In the genomic region with DNA sequence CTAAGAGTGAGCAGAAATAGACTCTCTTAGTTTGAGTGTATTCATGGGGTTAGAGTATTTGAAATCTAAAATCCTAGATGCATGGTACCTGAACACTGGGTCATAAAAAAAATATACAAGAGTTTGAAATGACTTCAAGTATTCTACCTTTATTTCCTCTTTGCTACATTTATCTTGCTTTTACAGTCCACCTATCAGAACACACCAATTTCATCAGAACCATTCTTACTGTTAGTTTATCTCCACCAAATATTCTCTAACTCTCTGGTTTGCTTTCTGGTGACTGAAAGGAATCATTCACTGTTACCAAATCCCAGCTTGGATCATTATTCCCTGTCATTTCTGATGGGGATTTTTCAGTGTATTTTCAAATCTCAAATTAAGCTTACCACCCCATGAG, we compare ENCODE assay signal across 10 mouse cellular contexts. TPM values are rescaled to one million over a fixed set of nuclear protein-coding genes. Genes with fewer than 3 reads are reported as not detected.
DNase-seq lines count a peak whose midpoint lies in the region; ATAC-seq and TF ChIP-seq lines count a peak whose summit lies in the region.
"Had no signal": no experiment of that assay in that cellular context is flagged by ENCODE, and none has a peak within 500 bp of the region (broad histone marks: within the 10 kb centered on the region; RNA-seq: fewer than 3 reads in every experiment).

No protein-coding gene starts in this region.

- no peak for DNase-seq in heart, postnatal 25 days (ENCODE audit: low spot score)
- no peak for DNase-seq in hindbrain, embryonic 14.5 days (ENCODE audit: low spot score)
- no peak for DNase-seq in urinary bladder, postnatal 14 days (ENCODE audit: low spot score)
- no peak for DNase-seq in urinary bladder, adult 2 months (ENCODE audit: low spot score)

- H3K4me3 ChIP-seq in heart, embryonic 14.5 days (ENCODE audit: control insufficient read depth in 1 of 2, insufficient read depth in 1 of 2, low read depth in 1 of 2, low read length in 2 of 2): peak overlapping the region in 1 of 2 experiments; percentile 91; a peak in 2 of 4 replicates
- H3K4me3 ChIP-seq in bone marrow macrophage, adult 2 months (ENCODE audit: insufficient read depth, low read length): peak overlapping the region; percentile 82
- peak overlapping the region; percentile 88 for H3K4me3 ChIP-seq in hindbrain, embryonic 14.5 days (replicated peaks; ENCODE audit: low read length)
- peak overlapping the region; percentile 73 for H3K4me3 ChIP-seq in midbrain, embryonic 12.5 days

- TF ChIP-seq CTCF in bone marrow macrophage, adult 2 months (IDR thresholded peaks at IDR 0.05; ENCODE audit: low read depth, low read length): no peak

- ATAC-seq in heart, embryonic 14.5 days (ENCODE audit: insufficient number of reproducible peaks, insufficient read depth, low FRiP score, low read depth): no peak
- no peak for ATAC-seq in hindbrain, embryonic 14.5 days (ENCODE audit: low FRiP score)
- ATAC-seq in midbrain, embryonic 12.5 days (ENCODE audit: low FRiP score, low read depth): no peak
- ATAC-seq in cerebellum, adult (ENCODE audit: insufficient number of reproducible peaks, low FRiP score, low TSS enrichment): no peak

- H3K9me3 ChIP-seq in heart, embryonic 14.5 days (ENCODE audit: control insufficient read depth, low read length): no peaks in the 10 kb centered on the region
- no peaks in the 10 kb centered on the region for H3K9me3 ChIP-seq in hindbrain, embryonic 14.5 days (ENCODE audit: control insufficient read depth, low read length)
- H3K9me3 ChIP-seq in midbrain, embryonic 12.5 days: no peaks in the 10 kb centered on the region

- no peak overlapping the region for H3K27ac ChIP-seq in heart, embryonic 14.5 days (replicated peaks in 1 of 2; ENCODE audit: control insufficient read depth in 1 of 2, insufficient read depth in 1 of 2, low read depth in 2 of 2, low read length in 2 of 2)
- no peak overlapping the region for H3K27ac ChIP-seq in bone marrow macrophage, adult 2 months (ENCODE audit: insufficient read depth, low read depth, low read length)
- H3K27ac ChIP-seq in hindbrain, embryonic 14.5 days: no peak overlapping the region
- no peak overlapping the region for H3K27ac ChIP-seq in midbrain, embryonic 12.5 days (replicated peaks)

- H3K27me3 ChIP-seq in heart, embryonic 14.5 days (ENCODE audit: control insufficient read depth, insufficient read depth, low read length): no peaks in the 10 kb centered on the region
- H3K27me3 ChIP-seq in hindbrain, embryonic 14.5 days (ENCODE audit: control insufficient read depth, insufficient read depth, low read length): no peaks in the 10 kb centered on the region
- no peaks in the 10 kb centered on the region for H3K27me3 ChIP-seq in midbrain, embryonic 12.5 days

- peaks cover 3 to 18% of the 10 kb centered on the region in 2 experiments; a peak in 3 of 4 replicates for H3K4me1 ChIP-seq in heart, embryonic 14.5 days (ENCODE audit: control insufficient read depth in 2 of 2, insufficient read depth in 2 of 2, low read length in 2 of 2)
- H3K4me1 ChIP-seq in bone marrow macrophage, adult 2 months (ENCODE audit: control insufficient read depth, insufficient read depth, low read length): peaks cover 12% of the 10 kb centered on the region
- H3K4me1 ChIP-seq in hindbrain, embryonic 14.5 days (replicated peaks; ENCODE audit: control insufficient read depth, insufficient read depth, low read length): peaks cover 19% of the 10 kb centered on the region
- peaks cover 15% of the 10 kb centered on the region for H3K4me1 ChIP-seq in midbrain, embryonic 12.5 days

- H3K9ac ChIP-seq in heart, embryonic 14.5 days (ENCODE audit: low read length): peak overlapping the region; percentile 84
- H3K9ac ChIP-seq in hindbrain, embryonic 14.5 days: peak overlapping the region; percentile 83
- 0 out of 2 replicates have a peak overlapping the region, but pooled peaks have one; percentile 60 for H3K9ac ChIP-seq in midbrain, embryonic 12.5 days (replicated peaks)

- peak overlapping the region; percentile 87 for H3K4me2 ChIP-seq in heart, embryonic 14.5 days (ENCODE audit: low read length)
- H3K4me2 ChIP-seq in hindbrain, embryonic 14.5 days (replicated peaks): peak overlapping the region; percentile 89
- peak overlapping the region; percentile 79 for H3K4me2 ChIP-seq in midbrain, embryonic 12.5 days (replicated peaks)

- H3K36me3 ChIP-seq in heart, embryonic 14.5 days (ENCODE audit: control insufficient read depth, insufficient read depth, low read length): no peaks in the 10 kb centered on the region
- peaks cover 6% of the 10 kb centered on the region for H3K36me3 ChIP-seq in hindbrain, embryonic 14.5 days (replicated peaks; ENCODE audit: control insufficient read depth, insufficient read depth)
- H3K36me3 ChIP-seq in midbrain, embryonic 12.5 days: 0 out of 2 replicates have a peak, but pooled peaks cover under 1% of the 10 kb centered on the region

- TF ChIP-seq POLR2A in bone marrow macrophage, adult 2 months (IDR thresholded peaks at IDR 0.05; ENCODE audit: borderline replicate concordance, low read depth, low read length): no peak

- intact Hi-C loops in heart, postnatal 25 days (cut with DNase I): loop anchor here (5.0 kb wide), 1 partner anchor 55 kb away; a partner anchor contains a TSS

RNA-seq across cellular contexts. Expression of a gene that starts 0.8 kb away (rescaled TPM):
- polyA plus RNA-seq in heart, embryonic 14.5 days (2014; fragmentation: Nextera tagmentation; extraction: Ambion mirVana): 9.2 and 10.0 TPM in 2 replicates
- 1 to 10 TPM; 4.8 to 6.5 TPM for total RNA-seq in heart, postnatal 25 days (2021)
- polyA plus RNA-seq in bone marrow macrophage, adult 2 months (2012; ENCODE audit: insufficient read depth, insufficient read length, missing spikeins): 8.8 and 11.0 TPM in 2 replicates
- 14.8 and 15.9 TPM in 2 replicates for polyA plus RNA-seq in hindbrain, embryonic 14.5 days (2014; fragmentation: Nextera tagmentation; extraction: Ambion mirVana)
- 15.6 and 15.8 TPM in 2 replicates for polyA plus RNA-seq in midbrain, embryonic 12.5 days (2016; fragmentation: Nextera tagmentation; extraction: Ambion mirVana)
- 10.3 and 10.9 TPM in 2 replicates for polyA plus RNA-seq in urinary bladder, adult 2 months (2012; rRNA removed)

RNA-seq across cellular contexts. Expression of a gene that starts 1.3 kb away (rescaled TPM):
- polyA plus RNA-seq in heart, embryonic 14.5 days (2014; fragmentation: Nextera tagmentation; extraction: Ambion mirVana): 9.9 and 12.0 TPM in 2 replicates
- total RNA-seq in heart, postnatal 25 days (2021): 1 to 10 TPM; 8.8 to 10.0 TPM
- 22.3 and 24.4 TPM in 2 replicates for polyA plus RNA-seq in bone marrow macrophage, adult 2 months (2012; ENCODE audit: insufficient read depth, insufficient read length, missing spikeins)
- polyA plus RNA-seq in hindbrain, embryonic 14.5 days (2014; fragmentation: Nextera tagmentation; extraction: Ambion mirVana): 18.3 and 25.2 TPM in 2 replicates
- polyA plus RNA-seq in midbrain, embryonic 12.5 days (2016; fragmentation: Nextera tagmentation; extraction: Ambion mirVana): 21.0 and 24.8 TPM in 2 replicates
- polyA plus RNA-seq in urinary bladder, adult 2 months (2012; rRNA removed): 13.8 and 13.9 TPM in 2 replicates

RNA-seq across cellular contexts. Expression of a gene that starts 25.8 kb away (rescaled TPM):
- 2.9 and 3.5 TPM in 2 replicates for polyA plus RNA-seq in heart, embryonic 14.5 days (2014; fragmentation: Nextera tagmentation; extraction: Ambion mirVana)
- 1 to 10 TPM; 1.4 to 1.6 TPM for total RNA-seq in heart, postnatal 25 days (2021)
- 6.4 and 7.0 TPM in 2 replicates for polyA plus RNA-seq in bone marrow macrophage, adult 2 months (2012; ENCODE audit: insufficient read depth, insufficient read length, missing spikeins)
- 1.7 and 3.5 TPM in 2 replicates for polyA plus RNA-seq in hindbrain, embryonic 14.5 days (2014; fragmentation: Nextera tagmentation; extraction: Ambion mirVana)
- 4.3 and 4.9 TPM in 2 replicates for polyA plus RNA-seq in midbrain, embryonic 12.5 days (2016; fragmentation: Nextera tagmentation; extraction: Ambion mirVana)
- polyA plus RNA-seq in urinary bladder, adult 2 months (2012; rRNA removed): 4.6 and 6.6 TPM in 2 replicates

RNA-seq across cellular contexts. Expression of a gene that starts 53.5 kb away (rescaled TPM):
- polyA plus RNA-seq in heart, embryonic 14.5 days (2014; fragmentation: Nextera tagmentation; extraction: Ambion mirVana): 17.1 and 20.1 TPM in 2 replicates
- total RNA-seq in heart, postnatal 25 days (2021): 10 to 100 TPM; 11.5 to 12.9 TPM
- polyA plus RNA-seq in bone marrow macrophage, adult 2 months (2012; ENCODE audit: insufficient read depth, insufficient read length, missing spikeins): 24.3 and 26.0 TPM in 2 replicates
- 23.2 and 25.0 TPM in 2 replicates for polyA plus RNA-seq in hindbrain, embryonic 14.5 days (2014; fragmentation: Nextera tagmentation; extraction: Ambion mirVana)
- polyA plus RNA-seq in midbrain, embryonic 12.5 days (2016; fragmentation: Nextera tagmentation; extraction: Ambion mirVana): 36.4 and 39.4 TPM in 2 replicates
- 16.5 and 17.5 TPM in 2 replicates for polyA plus RNA-seq in urinary bladder, adult 2 months (2012; rRNA removed)

RNA-seq across cellular contexts. Expression of a gene that starts 53.8 kb away (rescaled TPM):
- polyA plus RNA-seq in heart, embryonic 14.5 days (2014; fragmentation: Nextera tagmentation; extraction: Ambion mirVana): not detected in 2 replicates
- not detected for total RNA-seq in heart, postnatal 25 days (2021)
- not detected in 2 replicates for polyA plus RNA-seq in bone marrow macrophage, adult 2 months (2012; ENCODE audit: insufficient read depth, insufficient read length, missing spikeins)
- not detected in 2 replicates for polyA plus RNA-seq in hindbrain, embryonic 14.5 days (2014; fragmentation: Nextera tagmentation; extraction: Ambion mirVana)
- 0.14 TPM in 1 of 2 replicates, not detected in the other for polyA plus RNA-seq in midbrain, embryonic 12.5 days (2016; fragmentation: Nextera tagmentation; extraction: Ambion mirVana)
- not detected in 2 replicates for polyA plus RNA-seq in urinary bladder, adult 2 months (2012; rRNA removed)
- total RNA-seq: hematopoietic stem cell, adult 5-6 weeks had no signal
- polyA plus RNA-seq: CD4-positive, CD25-positive, alpha-beta regulatory T cell, adult 4 months had no signal
